Mouse (Mus musculus) C2C12 (cell line): ENCODE data around the gene Gm10153.

Source experiments
- CEBPB ChIP-seq: IDR thresholded peaks from one replicate; pipeline ENCODE4 v1.6.1; 2011; ENCODE audit warnings: low read depth, mild to moderate bottlenecking, control low read depth, moderate library complexity
- CTCF ChIP-seq: IDR thresholded peaks from one replicate; pipeline ENCODE4 v1.5.1; 2011; ENCODE audit not compliant: control insufficient read depth, insufficient read depth, insufficient read length

DNA sequence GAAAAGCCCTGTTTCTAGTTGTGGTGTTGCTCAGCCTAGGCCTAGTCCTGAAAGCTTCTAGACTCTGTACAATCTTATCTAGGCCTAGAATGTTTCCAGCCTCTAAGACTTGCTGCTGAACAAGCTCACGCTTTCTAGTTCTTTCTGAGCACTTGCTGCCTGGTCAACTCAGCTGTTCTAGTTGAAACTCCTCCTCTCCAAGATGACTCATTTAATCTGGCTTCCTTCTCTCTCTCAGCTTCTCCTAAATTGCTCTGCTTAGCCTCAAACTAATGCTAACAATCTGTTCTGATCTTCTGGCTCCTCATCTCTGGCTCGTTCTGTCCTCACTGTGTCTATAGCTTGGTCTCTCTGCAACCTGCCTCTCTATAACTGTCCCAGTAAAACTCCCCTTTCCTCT is 8.6 kb upstream of the Gm10153 start:
- TF ChIP-seq CTCF: no peak
- no peak for TF ChIP-seq CEBPB
